In the genomic region with DNA sequence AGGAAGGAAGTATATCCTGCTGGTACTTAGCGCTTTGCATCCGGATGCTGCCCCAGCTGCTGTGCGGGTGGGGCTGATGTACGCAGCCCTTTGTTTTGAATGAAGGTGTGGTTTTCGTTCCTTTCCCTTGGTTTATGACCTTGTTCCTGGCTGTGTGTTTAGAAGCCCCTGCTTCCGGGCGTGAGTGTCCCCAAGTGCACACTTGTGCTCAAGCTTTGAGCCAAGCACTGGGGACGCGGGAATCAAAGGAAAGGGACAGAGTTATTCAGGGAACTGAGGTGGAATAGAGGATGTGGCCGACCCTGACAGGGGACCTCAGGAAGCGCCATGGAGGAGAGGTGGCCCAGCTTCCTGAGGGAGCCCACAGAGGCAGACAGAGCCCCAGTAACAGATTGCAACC, we compare ENCODE assay signal across 9 mouse cellular contexts. TPM values are rescaled to one million over a fixed set of nuclear protein-coding genes. Genes with fewer than 3 reads are reported as not detected.
DNase-seq lines count a peak whose midpoint lies in the region; ATAC-seq and TF ChIP-seq lines count a peak whose summit lies in the region.
"Had no signal": no experiment of that assay in that cellular context is flagged by ENCODE, and none has a peak within 500 bp of the region (broad histone marks: within the 10 kb centered on the region; RNA-seq: fewer than 3 reads in every experiment).

No protein-coding gene starts in this region.

- H3K27ac ChIP-seq in embryonic facial prominence, embryonic 13.5 days = 0 out of 2 replicates have a peak overlapping the region, but pooled peaks have one; percentile 11
- H3K27ac ChIP-seq in embryonic facial prominence, embryonic 10.5 days (replicated peaks) = no peak overlapping the region
- peak overlapping the region; percentile 51; the same call in 1 of the 2 replicates for H3K27ac ChIP-seq in kidney, embryonic 14.5 days (ENCODE audit: low read depth, low read length)
- H3K27ac ChIP-seq in stomach, embryonic 16.5 days (ENCODE audit: low read length) = 0 out of 2 replicates have a peak overlapping the region, but pooled peaks have one; percentile 13
- no peak overlapping the region for H3K27ac ChIP-seq in cerebellum, adult 2 months (ENCODE audit: insufficient read depth, low read length)
- H3K27ac ChIP-seq: liver, embryonic 15.5 days had no signal

- H3K4me1 ChIP-seq in embryonic facial prominence, embryonic 13.5 days = no peaks in the 10 kb centered on the region
- no peaks in the 10 kb centered on the region for H3K4me1 ChIP-seq in embryonic facial prominence, embryonic 10.5 days
- H3K4me1 ChIP-seq in kidney, embryonic 14.5 days (ENCODE audit: control insufficient read depth, insufficient read depth, low read length) = no peaks in the 10 kb centered on the region
- no peaks in the 10 kb centered on the region for H3K4me1 ChIP-seq in stomach, embryonic 16.5 days (ENCODE audit: control insufficient read depth, insufficient read depth, low read length)
- H3K4me1 ChIP-seq in cerebellum, adult 2 months (ENCODE audit: control insufficient read depth, insufficient read depth, low read length) = no peaks in the 10 kb centered on the region
- H3K4me1 ChIP-seq: liver, embryonic 15.5 days had no signal

- no peak for ATAC-seq in embryonic facial prominence, embryonic 13.5 days (ENCODE audit: insufficient number of reproducible peaks, insufficient read depth, low FRiP score, low TSS enrichment, low read depth)
- no peak for ATAC-seq in kidney, embryonic 14.5 days (ENCODE audit: low FRiP score, low TSS enrichment)
- ATAC-seq in stomach, embryonic 16.5 days (ENCODE audit: insufficient read depth, low FRiP score) = no peak
- ATAC-seq in granulocyte monocyte progenitor cell, adult 5-6 weeks (replicated peaks; ENCODE audit: poor library complexity, severe bottlenecking) = no peak

- H3K9ac ChIP-seq in embryonic facial prominence, embryonic 13.5 days = no peak overlapping the region
- H3K9ac ChIP-seq in kidney, embryonic 14.5 days (ENCODE audit: low read depth, low read length) = no peak overlapping the region
- H3K9ac ChIP-seq in stomach, embryonic 16.5 days (ENCODE audit: low read length) = no peak overlapping the region
- H3K9ac ChIP-seq: liver, embryonic 15.5 days had no signal

- H3K4me3 ChIP-seq in embryonic facial prominence, embryonic 13.5 days = no peak overlapping the region
- H3K4me3 ChIP-seq in embryonic facial prominence, embryonic 10.5 days = no peak overlapping the region
- no peak overlapping the region for H3K4me3 ChIP-seq in kidney, embryonic 14.5 days (ENCODE audit: low read length)
- no peak overlapping the region for H3K4me3 ChIP-seq in stomach, embryonic 16.5 days (replicated peaks; ENCODE audit: low read length)
- H3K4me3 ChIP-seq in cerebellum, adult 2 months (replicated peaks; ENCODE audit: insufficient read depth, low read depth, low read length) = no peak overlapping the region
- H3K4me3 ChIP-seq: liver, embryonic 15.5 days had no signal

- no peak for TF ChIP-seq CTCF in cerebellum, adult 2 months (IDR thresholded peaks at IDR 0.05; ENCODE audit: borderline replicate concordance, insufficient read depth, low read depth, low read length)

- 87% methylated on average over 11 of the region's 11 CpGs for WGBS in embryonic facial prominence, embryonic 13.5 days
- WGBS in embryonic facial prominence, embryonic 10.5 days = 90% methylated on average over 11 of the region's 11 CpGs
- 74% methylated on average over 11 of the region's 11 CpGs for WGBS in kidney, embryonic 14.5 days
- WGBS in stomach, embryonic 16.5 days = 72% methylated on average over 11 of the region's 11 CpGs
- WGBS in cerebellum, adult 2 months = 93% methylated on average over 11 of the region's 11 CpGs

- H3K36me3 ChIP-seq in embryonic facial prominence, embryonic 13.5 days = peaks cover 18% of the 10 kb centered on the region
- peaks cover 64% of the 10 kb centered on the region for H3K36me3 ChIP-seq in embryonic facial prominence, embryonic 10.5 days (replicated peaks)
- no peaks in the 10 kb centered on the region; the same call in 1 of the 2 replicates for H3K36me3 ChIP-seq in kidney, embryonic 14.5 days (ENCODE audit: control insufficient read depth, insufficient read depth, low read length)
- no peaks in the 10 kb centered on the region for H3K36me3 ChIP-seq in stomach, embryonic 16.5 days (ENCODE audit: control insufficient read depth, insufficient read depth, low read length)
- H3K36me3 ChIP-seq: liver, embryonic 15.5 days had no signal

- no peaks in the 10 kb centered on the region for H3K9me3 ChIP-seq in embryonic facial prominence, embryonic 13.5 days
- no peaks in the 10 kb centered on the region for H3K9me3 ChIP-seq in embryonic facial prominence, embryonic 10.5 days
- no peaks in the 10 kb centered on the region for H3K9me3 ChIP-seq in kidney, embryonic 14.5 days (ENCODE audit: control insufficient read depth, low read length)
- H3K9me3 ChIP-seq in stomach, embryonic 16.5 days (replicated peaks; ENCODE audit: control insufficient read depth, low read length) = no peaks in the 10 kb centered on the region
- H3K9me3 ChIP-seq: liver, embryonic 15.5 days had no signal

- H3K4me2 ChIP-seq in embryonic facial prominence, embryonic 13.5 days = no peak overlapping the region
- H3K4me2 ChIP-seq in kidney, embryonic 14.5 days (replicated peaks; ENCODE audit: low read depth, low read length) = no peak overlapping the region
- H3K4me2 ChIP-seq in stomach, embryonic 16.5 days (ENCODE audit: low read depth, low read length) = no peak overlapping the region
- H3K4me2 ChIP-seq: liver, embryonic 15.5 days had no signal

- no peaks in the 10 kb centered on the region for H3K27me3 ChIP-seq in embryonic facial prominence, embryonic 13.5 days
- H3K27me3 ChIP-seq in embryonic facial prominence, embryonic 10.5 days (replicated peaks; ENCODE audit: low read depth, poor library complexity, severe bottlenecking) = no peaks in the 10 kb centered on the region
- no peaks in the 10 kb centered on the region for H3K27me3 ChIP-seq in kidney, embryonic 14.5 days (ENCODE audit: control insufficient read depth, insufficient read depth, low read length)
- no peaks in the 10 kb centered on the region for H3K27me3 ChIP-seq in stomach, embryonic 16.5 days (ENCODE audit: control insufficient read depth, insufficient read depth, low read length)
- no peaks in the 10 kb centered on the region; the same call in 1 of the 2 replicates for H3K27me3 ChIP-seq in cerebellum, adult 2 months (ENCODE audit: control insufficient read depth, insufficient read depth, low read length)
- H3K27me3 ChIP-seq: liver, embryonic 15.5 days had no signal

- no peak for TF ChIP-seq POLR2A in cerebellum, adult 2 months (IDR thresholded peaks at IDR 0.05; ENCODE audit: borderline replicate concordance, insufficient read depth, low read length)

- DNase-seq in embryonic facial prominence, embryonic 10.5 days (ENCODE audit: low spot score) = no peak
- DNase-seq in ZHBTc4 (ENCODE audit: low read depth, low spot score) = peak; percentile 86
- DNase-seq in frontal cortex, postnatal 10 days (ENCODE audit: low spot score in 2 of 2) = no peak
- DNase-seq in cerebellum, adult 2 months = no peak

RNA-seq across cellular contexts. Expression of a gene that starts 13.7 kb away (rescaled TPM):
- 49.3 and 53.3 TPM in 2 replicates for polyA plus RNA-seq in embryonic facial prominence, embryonic 13.5 days (2015; fragmentation: Nextera tagmentation; extraction: Ambion mirVana)
- 40.8 and 45.0 TPM in 2 replicates for polyA plus RNA-seq in embryonic facial prominence, embryonic 10.5 days (2016; fragmentation: Nextera tagmentation; extraction: Ambion mirVana)
- polyA plus RNA-seq in kidney, embryonic 14.5 days (2014; fragmentation: Nextera tagmentation; extraction: Ambion mirVana) = 28.4 and 51.6 TPM in 2 replicates
- 44.0 and 45.6 TPM in 2 replicates for polyA plus RNA-seq in stomach, embryonic 16.5 days (2015; fragmentation: Nextera tagmentation; extraction: Ambion mirVana)
- 17.2 and 22.7 TPM in 2 replicates for total RNA-seq in granulocyte monocyte progenitor cell, adult 5-6 weeks (2014; fragmentation: Nextera tagmentation)
- total RNA-seq in granulocyte monocyte progenitor cell, adult 5-6 weeks (2017) = 14.2 and 16.0 TPM in 2 replicates
- 46.0 and 46.9 TPM in 2 replicates for polyA plus RNA-seq in cerebellum, adult 2 months (2012; rRNA removed)

RNA-seq across cellular contexts. Expression of a gene that starts 35.8 kb away (rescaled TPM):
- polyA plus RNA-seq in embryonic facial prominence, embryonic 13.5 days (2015; fragmentation: Nextera tagmentation; extraction: Ambion mirVana) = 69.1 and 72.3 TPM in 2 replicates
- 114 TPM in 2 replicates for polyA plus RNA-seq in embryonic facial prominence, embryonic 10.5 days (2016; fragmentation: Nextera tagmentation; extraction: Ambion mirVana)
- 73.7 and 79.8 TPM in 2 replicates for polyA plus RNA-seq in kidney, embryonic 14.5 days (2014; fragmentation: Nextera tagmentation; extraction: Ambion mirVana)
- polyA plus RNA-seq in stomach, embryonic 16.5 days (2015; fragmentation: Nextera tagmentation; extraction: Ambion mirVana) = 51.2 and 52.2 TPM in 2 replicates
- total RNA-seq in granulocyte monocyte progenitor cell, adult 5-6 weeks (2014; fragmentation: Nextera tagmentation) = 4.5 and 27.1 TPM in 2 replicates
- total RNA-seq in granulocyte monocyte progenitor cell, adult 5-6 weeks (2017) = 14.7 and 21.5 TPM in 2 replicates
- 46.0 and 46.1 TPM in 2 replicates for polyA plus RNA-seq in cerebellum, adult 2 months (2012; rRNA removed)

RNA-seq across cellular contexts. Expression of a gene that starts 35.8 kb away (rescaled TPM):
- polyA plus RNA-seq in embryonic facial prominence, embryonic 13.5 days (2015; fragmentation: Nextera tagmentation; extraction: Ambion mirVana) = 74.1 and 76.3 TPM in 2 replicates
- 83.7 and 88.2 TPM in 2 replicates for polyA plus RNA-seq in embryonic facial prominence, embryonic 10.5 days (2016; fragmentation: Nextera tagmentation; extraction: Ambion mirVana)
- polyA plus RNA-seq in kidney, embryonic 14.5 days (2014; fragmentation: Nextera tagmentation; extraction: Ambion mirVana) = 84.8 and 85.1 TPM in 2 replicates
- polyA plus RNA-seq in stomach, embryonic 16.5 days (2015; fragmentation: Nextera tagmentation; extraction: Ambion mirVana) = 71.5 and 74.6 TPM in 2 replicates
- total RNA-seq in granulocyte monocyte progenitor cell, adult 5-6 weeks (2014; fragmentation: Nextera tagmentation) = 49.6 and 52.0 TPM in 2 replicates
- 39.5 and 50.9 TPM in 2 replicates for total RNA-seq in granulocyte monocyte progenitor cell, adult 5-6 weeks (2017)
- 36.7 and 38.4 TPM in 2 replicates for polyA plus RNA-seq in cerebellum, adult 2 months (2012; rRNA removed)

Comparison
In these comparisons a context has a peak if more than half of its experiments do, and no peak if none do; other contexts are left out.
1. H3K27ac ChIP-seq: peak in embryonic facial prominence, embryonic 13.5 days (single experiment), kidney, embryonic 14.5 days (single experiment) and stomach, embryonic 16.5 days (single experiment); none in embryonic facial prominence, embryonic 10.5 days (single experiment) and cerebellum, adult 2 months (single experiment).